Mouse (Mus musculus) lung, postnatal 14 days (tissue): ENCODE results near the gene Bmp10.

Experiments used
- DNase-seq: peaks from one replicate; pipeline ENCODE4 v3.0.0; 2021

Gene Bmp10

GRCm38 (mm10) chr6:87428487-87429044 lies at the start of gene Bmp10:
Gene Bmp10, plus strand, starts transcription at chr6:87428994.
- no peak for DNase-seq

DNA sequence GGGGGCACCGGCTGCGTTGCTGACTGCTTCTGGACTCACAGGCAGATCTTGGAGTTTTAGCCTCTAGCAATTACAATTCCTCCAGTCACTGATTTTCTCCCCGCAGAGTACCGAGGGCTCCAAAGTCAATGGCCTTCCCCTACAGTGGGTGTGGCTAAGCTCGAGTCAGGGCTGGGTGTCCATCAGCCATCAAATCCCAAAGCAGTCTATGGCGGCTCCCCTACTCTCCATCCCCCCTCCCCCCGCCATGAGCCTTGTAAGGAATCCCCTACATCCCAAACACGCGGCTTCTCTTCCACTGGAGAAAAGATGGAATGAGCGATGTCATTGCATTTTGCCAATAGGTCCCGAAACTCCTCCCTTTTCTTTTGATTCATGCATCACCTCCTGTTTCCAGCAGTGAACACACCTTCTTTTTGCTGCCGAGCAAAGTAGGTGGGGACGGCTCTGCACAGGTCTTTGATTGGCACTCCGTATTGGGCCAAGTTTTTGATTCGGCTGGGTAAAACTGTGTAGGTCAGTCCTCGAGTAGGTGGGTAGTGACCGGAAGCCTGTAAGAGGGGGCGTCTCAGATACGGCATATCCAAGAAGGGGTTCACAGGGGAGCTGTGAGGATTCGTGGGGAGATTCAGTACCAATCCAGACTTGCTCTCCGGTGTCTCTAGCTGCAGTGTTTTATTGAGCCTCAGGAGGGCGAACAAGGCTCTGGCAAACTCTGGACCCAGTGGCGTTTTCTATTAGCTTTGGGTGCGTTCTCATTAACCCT lies 44.7 kb upstream of the Bmp10 start:
- DNase-seq: peak; percentile 39

GRCm38 (mm10) chr6:87384761-87385160 lies 44.0 kb upstream of the Bmp10 start:
- no peak for DNase-seq

- peak; percentile 80 for DNase-seq
These were observed 42.6 kb upstream of the Bmp10 start for GRCm38 (mm10) chr6:87386203-87386602.

- no peak for DNase-seq
These were observed 42.1 kb upstream of the Bmp10 start for GRCm38 (mm10) chr6:87386681-87387080.

GRCm38 (mm10) chr6:87388877-87389276 lies 39.9 kb upstream of the Bmp10 start, which contains the start of gene Gkn3:
Gene Gkn3, minus strand, starts transcription at chr6:87388935.
- DNase-seq: no peak

DNA sequence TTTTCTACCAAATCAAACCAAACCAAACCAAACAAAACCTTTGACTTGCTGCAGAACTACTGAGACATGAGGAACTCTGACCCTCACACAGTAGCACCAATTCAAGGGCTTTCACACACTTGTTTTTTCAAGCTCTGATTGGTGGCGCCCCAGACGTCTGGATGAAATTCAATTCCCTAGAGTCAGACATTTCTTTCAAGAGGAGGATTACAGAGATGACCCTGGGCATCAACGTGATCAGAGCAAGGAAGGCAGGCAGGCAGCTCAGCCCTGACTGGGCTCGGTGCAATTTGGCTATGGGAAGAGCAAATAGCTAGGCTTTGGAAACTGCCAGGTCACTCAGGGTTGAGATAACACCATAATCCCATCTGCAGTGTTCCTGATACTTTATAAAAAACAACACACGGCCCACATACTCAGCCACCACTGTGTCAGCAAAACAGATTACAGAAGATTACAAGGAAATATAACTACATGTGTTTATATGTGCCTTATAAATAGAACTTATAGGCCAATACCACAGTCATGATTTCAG lies 39.3 kb upstream of the Bmp10 start:
- DNase-seq: no peak

DNA sequence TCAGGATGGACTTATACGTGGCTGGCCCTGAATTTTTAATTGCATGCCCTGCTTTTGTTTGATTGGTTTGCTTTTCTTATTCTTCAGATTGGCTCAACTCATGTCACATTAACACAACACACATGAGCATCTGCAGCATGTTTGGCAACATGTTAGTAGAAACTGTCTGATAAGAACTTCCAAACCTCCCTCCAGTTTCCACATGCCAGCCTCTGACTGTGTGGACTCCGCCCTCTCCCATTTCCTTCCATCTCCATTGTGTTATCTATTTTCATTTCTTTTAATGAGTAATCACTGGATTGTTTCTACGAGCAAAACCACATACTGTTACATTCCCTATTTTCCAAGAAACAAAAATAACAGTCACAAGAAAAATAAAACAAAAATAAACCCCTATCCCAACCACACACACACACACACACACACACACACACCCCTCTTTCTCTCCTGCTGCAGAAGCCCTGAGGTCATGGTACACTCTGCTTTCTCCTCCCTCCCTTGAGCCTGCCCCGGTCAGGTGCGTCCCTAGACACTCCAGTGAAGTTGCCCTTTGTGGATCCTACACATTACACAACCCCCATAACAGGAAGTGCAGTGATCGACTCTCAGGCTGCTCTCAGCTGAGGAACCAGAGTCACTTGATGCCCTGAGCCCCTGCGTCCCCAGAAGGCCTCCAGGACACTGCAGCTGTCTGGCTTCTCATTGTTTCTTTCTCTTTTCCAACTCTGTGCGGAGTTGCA lies 35.2 kb upstream of the Bmp10 start:
- no peak for DNase-seq

DNA sequence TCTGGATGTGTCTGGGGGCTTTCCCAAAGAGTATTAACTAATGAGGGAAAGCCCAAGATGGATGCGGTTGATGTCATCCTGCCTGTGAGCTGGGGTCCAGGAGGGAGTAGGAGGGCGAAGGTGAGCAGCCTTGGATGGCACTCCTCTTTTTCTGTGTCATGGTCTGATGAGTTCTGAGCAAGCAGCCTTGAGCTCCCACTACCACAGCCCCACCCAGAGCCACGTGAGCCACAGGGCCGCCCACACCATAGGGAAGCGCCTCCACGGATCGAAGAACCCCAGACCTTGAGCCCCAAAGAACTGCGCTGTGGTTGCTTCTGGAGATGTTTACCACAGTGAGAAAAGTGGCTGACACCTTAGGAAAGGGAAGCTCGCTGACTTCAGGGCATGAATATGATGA lies 34.0 kb upstream of the Bmp10 start:
- DNase-seq: no peak

GRCm38 (mm10) chr6:87399137-87399536 lies 29.7 kb upstream of the Bmp10 start:
- DNase-seq: peak; percentile 87

GRCm38 (mm10) chr6:87399886-87400566 lies 28.8 kb upstream of the Bmp10 start:
- DNase-seq: no peak

DNA sequence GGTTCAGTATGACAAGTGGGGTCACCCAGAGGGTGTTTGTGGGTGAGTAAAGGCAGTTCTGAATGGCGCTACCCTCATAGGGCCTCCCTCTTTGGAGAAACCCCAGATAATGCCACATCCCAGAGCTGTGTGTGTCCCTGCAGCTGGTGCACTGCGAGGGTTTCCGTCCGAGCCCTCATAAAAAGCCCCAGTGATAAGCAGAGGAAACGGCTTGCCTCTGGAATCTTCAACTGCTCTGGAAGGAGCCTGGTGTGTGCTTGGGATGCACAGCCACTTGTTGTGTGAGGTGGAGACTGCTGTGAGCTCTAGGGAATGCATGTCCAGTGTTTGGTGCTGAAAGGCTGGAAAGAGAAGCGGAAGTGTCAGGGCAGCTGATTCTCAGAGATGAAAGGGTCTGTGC lies 27.3 kb upstream of the Bmp10 start:
- no peak for DNase-seq

- DNase-seq: no peak
These were observed 16.8 kb upstream of the Bmp10 start for GRCm38 (mm10) chr6:87412011-87412410.

- no peak for DNase-seq
These were observed 6.5 kb upstream of the Bmp10 start for GRCm38 (mm10) chr6:87422304-87422703.

DNA sequence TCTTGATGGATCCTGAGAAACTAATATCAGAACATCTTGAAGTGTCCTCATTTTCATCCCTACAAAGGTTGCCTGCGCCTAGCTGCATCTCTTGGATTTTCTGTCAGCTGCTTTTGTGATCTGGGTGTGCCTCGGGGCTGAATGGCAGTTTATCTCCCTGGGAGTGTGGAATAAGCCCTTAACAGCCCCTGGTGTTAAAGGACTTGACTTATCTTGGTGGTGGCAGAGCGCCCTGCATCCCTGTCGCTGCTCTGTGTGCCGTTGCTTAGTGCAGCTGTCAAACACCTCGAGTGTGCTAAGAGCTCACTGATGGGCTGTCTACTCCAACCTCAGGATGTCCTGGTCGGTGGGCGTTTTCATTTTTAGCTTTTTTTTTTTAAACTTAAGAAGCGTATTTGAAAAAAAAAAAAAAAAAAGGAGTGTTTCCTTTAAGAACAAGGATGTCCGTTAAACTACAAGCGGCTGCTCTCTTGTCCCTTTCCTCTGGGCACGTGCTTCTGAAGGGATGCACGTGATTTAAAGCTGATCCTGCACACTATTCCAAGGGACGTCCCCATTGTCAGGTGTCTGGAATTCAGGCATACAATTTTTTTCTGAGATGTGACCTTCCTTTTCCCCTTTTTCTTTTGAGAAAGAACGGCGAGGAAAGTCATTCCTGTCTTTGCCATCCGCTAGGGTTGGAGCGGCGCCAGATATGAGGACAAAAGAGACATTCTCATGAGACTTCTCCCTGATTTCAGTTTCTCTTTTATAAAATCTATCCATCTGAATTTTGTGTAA lies 4.6 kb upstream of the Bmp10 start:
- peak; percentile 39 for DNase-seq

DNA sequence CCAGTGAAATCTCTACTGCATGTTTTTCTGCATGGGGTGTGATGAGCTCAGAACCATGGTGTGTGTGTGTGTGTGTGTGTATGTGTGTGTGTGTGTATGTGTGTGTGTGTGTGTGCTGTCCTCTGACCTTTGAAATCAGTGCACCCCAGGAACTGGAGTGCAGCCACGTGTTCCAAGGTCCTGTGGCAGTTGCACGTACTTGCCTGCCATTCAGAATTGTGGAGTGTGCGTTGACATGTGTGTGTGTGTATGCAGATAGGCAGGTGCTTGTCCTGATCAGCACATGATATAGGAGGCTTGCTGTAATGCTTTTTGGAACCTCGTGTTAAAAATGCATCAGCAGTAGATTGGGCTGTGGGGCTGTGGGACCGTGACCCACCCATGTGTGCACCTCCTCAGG lies 1.8 kb upstream of the Bmp10 start:
- no peak for DNase-seq

DNA sequence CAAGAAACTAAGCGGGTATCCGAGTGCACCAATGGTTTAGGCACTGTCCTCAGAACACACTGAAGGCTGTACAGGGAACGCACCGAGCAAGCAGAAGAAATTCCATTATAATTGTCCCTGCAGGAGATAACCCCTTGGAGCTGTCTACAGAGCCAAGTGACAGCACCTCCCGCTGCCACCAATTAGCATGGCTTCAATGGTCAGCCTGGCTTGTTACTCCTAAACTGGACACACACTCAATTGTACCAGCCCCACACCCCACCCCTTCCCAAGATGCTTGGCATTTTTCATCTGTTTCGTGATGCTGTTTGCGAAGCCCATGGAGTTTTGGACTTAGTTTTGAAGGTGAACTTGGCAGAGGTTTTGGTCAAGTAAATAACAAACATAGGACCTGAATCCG lies 1.2 kb upstream of the Bmp10 start:
- no peak for DNase-seq

DNA sequence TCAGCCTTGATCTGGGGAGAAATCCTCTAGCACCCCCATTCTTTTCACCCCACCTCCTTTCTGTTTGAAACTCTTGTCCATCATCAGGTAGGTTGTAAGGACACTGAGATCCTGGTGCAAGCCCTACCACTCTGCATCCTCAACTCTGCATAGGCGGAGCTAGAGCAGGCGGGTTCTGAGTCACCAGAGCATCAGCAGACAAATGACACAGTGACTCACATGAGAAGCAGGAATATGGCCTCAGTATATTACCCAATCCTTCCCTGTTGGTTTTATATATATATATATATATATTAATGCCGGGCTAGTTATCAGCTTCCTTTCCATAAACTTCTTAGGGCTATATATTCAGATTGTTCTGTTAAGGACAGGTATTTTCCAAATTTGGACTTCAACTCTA lies 7.0 kb downstream of the Bmp10 start:
- DNase-seq: no peak

DNA sequence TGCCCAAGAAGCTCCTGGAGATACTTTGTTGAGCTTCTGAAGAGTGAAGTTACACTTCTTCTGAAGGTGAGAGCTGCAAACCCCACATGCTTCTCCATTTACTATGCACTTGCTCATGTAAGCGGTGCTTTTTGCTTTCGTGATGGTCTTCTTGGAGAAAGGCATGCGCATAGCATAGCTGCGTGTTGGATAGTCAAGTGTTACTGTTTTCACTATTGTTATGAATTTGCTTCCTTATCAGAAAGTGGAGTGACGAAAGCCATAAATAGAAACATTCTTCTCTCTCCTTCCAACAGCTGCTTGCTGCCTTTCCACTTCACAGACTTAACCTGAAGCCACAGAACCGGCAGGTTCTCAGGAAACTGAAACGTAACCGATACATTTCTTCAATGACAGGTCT lies 8.0 kb downstream of the Bmp10 start:
- no peak for DNase-seq

DNA sequence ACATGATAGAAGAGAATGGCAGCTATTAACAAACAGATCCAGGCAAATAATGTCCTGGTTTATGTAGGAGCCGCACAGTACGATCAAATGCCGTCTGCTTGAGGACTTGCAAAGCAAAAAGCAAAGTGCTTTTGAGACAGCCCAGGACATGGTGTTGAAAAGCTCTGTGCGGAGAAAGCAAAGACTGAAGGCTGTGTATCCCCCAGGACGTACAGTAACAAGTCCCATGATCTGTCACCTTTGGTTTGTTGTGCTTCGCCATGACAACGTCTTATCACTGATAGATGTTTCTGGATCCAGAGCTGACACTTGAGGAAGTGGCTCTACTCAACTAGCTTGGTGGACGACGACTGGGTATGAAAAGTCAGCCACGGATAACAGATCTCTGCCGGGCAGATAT lies 14.5 kb downstream of the Bmp10 start:
- DNase-seq: no peak

- no peak for DNase-seq
These were observed 16.4 kb downstream of the Bmp10 start for GRCm38 (mm10) chr6:87445222-87445621.

- DNase-seq: no peak
These were observed 18.4 kb downstream of the Bmp10 start for GRCm38 (mm10) chr6:87447217-87447616.
